Mouse (Mus musculus) lung, postnatal 0 days (tissue): ENCODE results near the gene Ptprg.
A peak's percentile ranks its signal among the peaks of the same experiment; 100 is the strongest.

Experiments
- CTCF ChIP-seq: IDR thresholded peaks from 2 replicates; pipeline ENCODE4 v1.5.1; 2016; ENCODE audit warnings: antibody characterized with exemption, mild to moderate bottlenecking
- EP300 ChIP-seq: IDR thresholded peaks from 2 replicates; pipeline ENCODE4 v1.6.1; 2016; ENCODE audit warnings: antibody characterized with exemption, mild to moderate bottlenecking, control low read depth

GRCm38 (mm10) chr14:11556356-11557130 is 3.2 kb downstream of the Ptprg start:
- TF ChIP-seq CTCF: peak; percentile 69
- TF ChIP-seq EP300: no peak
